Mouse (Mus musculus) mature B cell (primary cell): Measurements from ENCODE around the gene Slc25a15.

Experiments used
- in situ Hi-C: fragments of 300-500 bp; cut with MboI; formaldehyde crosslinking; loops from 2 replicates; pipeline ENCODE4 v1.14.3; 2019

Slc25a15 gene

GRCm38 (mm10) chr8:22398142-22398951, at the start of gene Slc25a15:
Slc25a15 (minus strand) TSS chr8:22398597.
- in situ Hi-C loops, result no loop called here

- in situ Hi-C loops, result no loop called here
These were observed 13.6 kb upstream of the Slc25a15 start for GRCm38 (mm10) chr8:22411971-22412370.

- in situ Hi-C loops, result no loop called here
These were observed 12.9 kb upstream of the Slc25a15 start, which contains the start of gene Mrps31 for GRCm38 (mm10) chr8:22411282-22411702. Mrps31 (plus strand) TSS chr8:22411361.

- in situ Hi-C loops, result no loop called here
These were observed 12.4 kb upstream of the Slc25a15 start for GRCm38 (mm10) chr8:22410688-22411281.

GRCm38 (mm10) chr8:22405733-22406132, 7.3 kb upstream of the Slc25a15 start:
- in situ Hi-C loops, result no loop called here

GRCm38 (mm10) chr8:22403235-22403634, 4.8 kb upstream of the Slc25a15 start:
- in situ Hi-C loops, result no loop called here

GRCm38 (mm10) chr8:22400593-22400992, 2.2 kb upstream of the Slc25a15 start:
- in situ Hi-C loops, result no loop called here

- in situ Hi-C loops, result no loop called here
These were observed 986 bp upstream of the Slc25a15 start for GRCm38 (mm10) chr8:22399285-22399880.

GRCm38 (mm10) chr8:22397811-22398141, 621 bp downstream of the Slc25a15 start:
- in situ Hi-C loops, result no loop called here

- in situ Hi-C loops, result no loop called here
These were observed 3.1 kb downstream of the Slc25a15 start for GRCm38 (mm10) chr8:22395256-22395655.

- in situ Hi-C loops, result no loop called here
These were observed 3.9 kb downstream of the Slc25a15 start for GRCm38 (mm10) chr8:22394471-22394870.

- in situ Hi-C loops, result no loop called here
These were observed 7.5 kb downstream of the Slc25a15 start for GRCm38 (mm10) chr8:22390766-22391463.

GRCm38 (mm10) chr8:22389874-22390273, 8.5 kb downstream of the Slc25a15 start:
- in situ Hi-C loops, result no loop called here

GRCm38 (mm10) chr8:22385158-22385557, 13.2 kb downstream of the Slc25a15 start:
- in situ Hi-C loops, result no loop called here

- in situ Hi-C loops, result no loop called here
These were observed 15.4 kb downstream of the Slc25a15 start for GRCm38 (mm10) chr8:22382824-22383595.

GRCm38 (mm10) chr8:22380934-22381333, 17.5 kb downstream of the Slc25a15 start:
- in situ Hi-C loops, result no loop called here

GRCm38 (mm10) chr8:22376903-22377302, 21.5 kb downstream of the Slc25a15 start:
- in situ Hi-C loops, result no loop called here

GRCm38 (mm10) chr8:22376311-22376710, 22.1 kb downstream of the Slc25a15 start:
- in situ Hi-C loops, result no loop called here

GRCm38 (mm10) chr8:22359882-22360281, 38.5 kb downstream of the Slc25a15 start:
- in situ Hi-C loops, result no loop called here

GRCm38 (mm10) chr8:22359359-22359758, 39.0 kb downstream of the Slc25a15 start:
- in situ Hi-C loops, result no loop called here

- in situ Hi-C loops, result no loop called here
These were observed 63.0 kb downstream of the Slc25a15 start for GRCm38 (mm10) chr8:22335426-22335825.
